Mouse (Mus musculus) adrenal gland, adult 2 months (tissue): ENCODE results near the gene Trim44. TPM values are rescaled to one million over a fixed set of nuclear protein-coding genes. Genes with fewer than 3 reads are reported as not detected.

Source experiments
- DNase-seq: peaks from one replicate; pipeline ENCODE4 v3.0.0; 2021
- long read RNA-seq: library from polyadenylated mRNA; stranded (forward); transcript quantifications from one replicate; pipeline ENCODE4 v2.0.0, GENCODE M21; 2021
- polyA plus RNA-seq: library from polyadenylated mRNA; depleted of rRNA; stranded (reverse); fragments of >200 nt; gene quantifications from 2 replicates; pipeline ENCODE4 v1.2.3, GENCODE M21; 2012; rRNA removed
- total RNA-seq, 2 experiments: library from RNA; stranded (reverse); gene quantifications; 2 replicates each; pipeline ENCODE4 v1.2.3; 2021

Trim44 gene
- total RNA-seq (10 to 100 TPM; 59.9 to 61.0 TPM), polyA plus RNA-seq (20.6 and 20.9 TPM in 2 replicates)
- long read RNA-seq, full-length matches to known transcripts, result 1 of 37 reads
- long read RNA-seq, partial matches to known transcripts, result 3 of 37 reads
- long read RNA-seq, other reads (novel, unspliced or antisense), result 33 of 37 reads

DNA sequence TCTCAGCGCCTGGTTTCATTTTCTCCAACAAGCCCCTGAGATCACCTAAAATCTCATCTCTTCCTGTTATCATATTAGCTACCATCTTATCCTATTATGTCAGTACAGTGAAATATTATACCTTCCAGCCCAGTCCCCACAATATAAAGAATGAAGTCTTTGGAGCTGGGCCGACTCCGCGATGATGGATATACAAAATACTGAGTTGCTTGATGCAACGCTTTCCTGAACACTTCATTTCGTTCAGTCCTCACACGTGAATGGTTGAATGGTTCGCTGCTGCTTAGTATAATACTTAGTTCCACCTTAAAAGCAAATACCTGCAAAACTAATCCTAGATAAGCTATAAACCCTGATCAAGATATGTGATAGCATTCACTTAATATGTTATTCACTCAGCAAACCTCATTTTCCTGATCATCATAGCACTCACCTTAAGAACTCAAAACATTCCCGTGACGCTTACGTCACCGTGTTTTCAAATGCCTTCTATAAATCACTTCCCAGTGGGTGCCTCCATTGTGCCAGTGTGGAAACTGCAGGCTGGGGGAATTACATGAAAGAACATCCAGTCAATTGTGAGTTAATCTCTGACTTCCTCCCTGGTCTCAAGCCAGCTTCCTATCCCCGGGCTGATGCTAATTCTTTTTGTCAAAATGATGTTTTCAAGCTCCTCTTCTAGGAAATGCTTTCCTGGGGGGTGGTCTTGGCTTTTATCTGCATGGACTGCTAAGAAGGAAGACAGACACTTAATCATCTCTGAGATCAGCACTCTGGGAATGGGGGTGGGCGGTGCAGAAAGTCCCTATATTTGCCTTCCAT is at the start of gene Trim44:
Gene Trim44 (minus strand): TSS at position 466 of the 822 bp plus-strand sequence.
- no peak for DNase-seq

- no peak for DNase-seq
Observed at GRCm38 (mm10) chr2:102455126-102455525, 47.5 kb upstream of the Trim44 start.

- DNase-seq, result peak; percentile 4
Observed at GRCm38 (mm10) chr2:102453447-102453846, 45.8 kb upstream of the Trim44 start.

GRCm38 (mm10) chr2:102451671-102452549 is 44.3 kb upstream of the Trim44 start, which contains the start of gene Fjx1:
TSS of gene Fjx1 (minus strand) at chr2:102452499.
- peak; percentile 43 for DNase-seq

DNA sequence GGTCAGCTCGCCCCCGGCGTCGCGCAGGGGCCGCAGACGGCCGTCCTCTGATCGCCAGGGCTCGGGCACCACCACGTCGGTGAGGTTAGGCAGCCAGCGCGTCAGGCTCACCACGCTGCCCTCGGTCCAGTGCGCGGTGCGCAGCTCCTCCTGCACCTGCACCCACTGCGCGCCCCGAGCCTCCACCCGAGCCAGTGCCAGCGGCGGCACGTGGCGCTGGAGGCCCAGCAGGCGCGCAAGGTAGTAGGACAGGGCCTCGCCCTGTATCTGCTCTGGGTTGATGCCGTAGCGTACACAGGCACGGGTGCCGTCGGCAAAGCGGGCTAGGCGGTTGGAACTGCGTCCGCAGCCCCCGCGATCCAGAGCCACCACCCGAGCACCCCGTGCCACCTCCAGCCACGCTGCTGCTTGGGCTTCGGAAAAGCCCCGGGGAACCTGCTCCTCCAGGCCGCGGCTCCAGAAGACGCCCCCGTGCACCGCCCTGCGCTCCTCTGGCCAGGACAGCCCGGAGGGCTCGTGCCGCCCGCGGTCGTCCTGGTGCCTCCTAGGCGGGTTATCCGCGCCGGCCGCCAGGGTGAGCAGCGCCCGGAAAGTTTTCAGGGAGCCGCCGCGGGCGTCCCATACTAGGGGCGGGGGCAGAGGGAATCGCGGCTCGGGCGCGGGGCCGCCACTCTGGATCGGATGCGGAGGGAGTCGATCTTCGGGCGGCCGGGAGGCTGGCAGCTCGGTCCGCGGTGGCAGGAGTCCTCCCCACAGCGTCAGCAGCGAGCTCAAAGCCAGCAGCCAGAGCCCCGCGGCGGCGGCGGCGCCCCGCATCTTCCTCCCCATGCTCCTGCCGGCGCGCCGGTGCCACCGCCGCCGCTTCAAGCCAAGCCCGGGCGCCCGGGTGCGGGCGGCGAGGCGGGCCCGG is 43.4 kb upstream of the Trim44 start:
- DNase-seq, result peak; percentile 59

DNA sequence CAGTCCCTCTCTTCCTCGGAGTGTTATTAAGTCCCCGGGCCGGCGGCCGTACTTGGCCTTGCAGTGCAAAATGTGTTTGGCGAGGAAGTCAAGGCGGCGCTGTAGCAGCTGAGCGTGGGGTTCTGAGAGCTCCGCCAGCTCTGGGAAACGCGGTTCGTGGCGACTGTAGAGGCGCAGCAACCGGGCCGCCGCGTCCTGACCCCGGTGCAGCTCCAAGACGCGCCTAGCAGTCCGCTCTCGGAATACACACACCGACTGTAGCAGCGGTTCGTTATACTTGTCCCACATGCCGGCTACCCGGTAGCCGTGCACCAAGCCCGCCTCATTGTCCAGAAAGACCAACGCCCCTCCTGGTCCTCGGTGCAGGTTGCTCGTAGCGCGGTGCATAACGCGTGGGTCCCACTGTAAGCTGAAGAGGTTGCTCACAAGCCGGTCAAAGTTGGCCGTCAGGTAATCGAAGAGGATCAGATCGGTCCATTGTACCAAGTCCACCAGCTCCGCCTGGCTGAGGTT is 42.7 kb upstream of the Trim44 start:
- DNase-seq, result peak; percentile 70

- DNase-seq, result peak; percentile 3
Observed at GRCm38 (mm10) chr2:102449630-102450247, 42.1 kb upstream of the Trim44 start.

DNA sequence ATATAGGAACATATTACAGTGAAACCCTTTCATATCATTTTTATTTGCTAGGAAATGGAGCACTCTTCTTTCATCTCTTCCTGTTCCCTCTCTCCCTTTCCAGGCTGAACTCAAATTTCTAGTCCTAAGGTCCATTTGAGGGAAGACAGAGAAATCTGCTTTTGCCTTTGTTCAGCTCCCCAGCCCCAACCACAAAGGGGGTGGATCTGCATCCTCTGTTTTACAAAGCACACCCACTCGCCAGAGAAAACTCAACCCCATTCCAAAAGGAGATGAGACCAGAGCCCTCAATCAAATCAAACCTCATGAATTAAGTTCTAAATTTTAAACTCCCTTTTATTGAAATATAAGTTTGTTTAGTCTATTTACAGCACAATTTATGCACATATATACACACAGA is 41.4 kb upstream of the Trim44 start:
- DNase-seq, result no peak

GRCm38 (mm10) chr2:102447831-102448230 is 40.2 kb upstream of the Trim44 start:
- no peak for DNase-seq

GRCm38 (mm10) chr2:102446851-102447250 is 39.2 kb upstream of the Trim44 start:
- no peak for DNase-seq

DNA sequence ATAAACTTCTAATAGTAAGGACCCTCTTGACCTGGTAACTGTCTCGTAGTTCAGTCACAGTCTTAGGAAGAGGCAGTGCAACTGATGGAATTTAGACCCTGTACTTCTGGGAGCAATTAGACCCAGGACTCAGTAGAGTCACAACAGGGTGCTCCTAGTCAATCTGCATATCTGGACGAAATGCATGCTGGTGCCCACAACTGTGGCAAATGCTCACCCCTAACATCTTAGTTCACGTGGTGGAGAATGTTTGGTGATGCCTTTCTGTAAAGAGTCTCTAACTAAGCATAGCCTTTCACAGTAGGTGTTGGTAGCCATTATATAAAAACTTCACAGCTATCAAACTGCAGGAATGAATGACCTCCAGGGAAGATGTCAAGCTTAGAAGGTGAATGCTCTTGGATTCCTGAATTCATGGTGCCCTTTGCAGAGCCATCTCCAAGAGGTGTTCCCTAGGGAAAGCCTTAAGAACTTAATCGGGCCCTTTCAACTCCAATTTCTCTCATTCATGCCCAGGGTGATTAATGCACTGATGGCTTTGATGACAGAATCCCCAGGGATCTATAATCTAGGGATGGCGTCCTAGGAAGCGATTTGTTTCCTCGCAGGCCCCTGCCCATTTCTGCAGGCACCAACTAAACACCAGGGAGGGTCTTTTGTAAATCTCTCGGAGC is 29.9 kb upstream of the Trim44 start:
- DNase-seq, result no peak

GRCm38 (mm10) chr2:102433879-102434278 is 26.3 kb upstream of the Trim44 start:
- DNase-seq, result no peak

DNA sequence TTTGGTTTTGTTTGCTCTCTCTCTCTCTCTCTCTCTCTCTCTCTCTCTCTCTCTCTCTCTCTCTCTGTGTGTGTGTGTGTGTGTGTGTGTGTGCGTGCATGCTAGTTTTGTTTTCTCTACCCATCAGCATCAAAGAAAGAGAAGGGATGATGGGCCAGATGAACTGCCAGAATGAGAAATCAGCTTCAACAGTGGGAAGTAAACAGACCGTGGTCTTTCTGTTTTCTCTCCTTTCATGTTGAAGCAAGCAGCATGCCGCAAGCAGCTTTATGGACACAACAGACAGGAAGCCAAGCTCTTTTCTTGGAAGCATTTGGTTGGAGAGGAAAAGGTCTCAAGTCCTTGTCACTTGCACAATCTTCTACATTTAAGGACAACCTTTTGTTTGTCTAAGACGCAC is 23.5 kb upstream of the Trim44 start:
- DNase-seq, result no peak

GRCm38 (mm10) chr2:102427974-102428373 is 20.3 kb upstream of the Trim44 start:
- DNase-seq, result no peak

- DNase-seq, result no peak
Observed at GRCm38 (mm10) chr2:102426434-102426833, 18.8 kb upstream of the Trim44 start.

GRCm38 (mm10) chr2:102416149-102416743 is 8.6 kb upstream of the Trim44 start:
- no peak for DNase-seq

- no peak for DNase-seq
Observed at GRCm38 (mm10) chr2:102412738-102413137, 5.1 kb upstream of the Trim44 start.

- no peak for DNase-seq
Observed at GRCm38 (mm10) chr2:102410615-102411014, 3.0 kb upstream of the Trim44 start.

- DNase-seq, result no peak
Observed at GRCm38 (mm10) chr2:102409741-102410140, 2.1 kb upstream of the Trim44 start.
